Mouse (Mus musculus) cortical plate, adult 2 months (tissue): Measurements from ENCODE around the gene Slc1a1. TPM values are rescaled to one million over a fixed set of nuclear protein-coding genes. Genes with fewer than 3 reads are reported as not detected.

ENCODE experiments used
- H3K27ac ChIP-seq: fragments of 200-500 bp; 2 replicates; pipeline ENCODE4 v1.5.1; 2012; ENCODE audit warnings: low read length, control low read depth, inconsistent platforms; ENCODE audit not compliant: insufficient read depth
- H3K4me1 ChIP-seq: fragments of 200-500 bp; 2 replicates; pipeline ENCODE4 v1.6.1; 2011; ENCODE audit warnings: low read length; ENCODE audit not compliant: control insufficient read depth, insufficient read depth
- H3K4me3 ChIP-seq: fragments of 200-500 bp; 2 replicates; pipeline ENCODE4 v1.5.1; 2011; ENCODE audit warnings: mild to moderate bottlenecking, low read length, control low read depth; ENCODE audit not compliant: insufficient read depth
- CTCF ChIP-seq: fragments of 200-500 bp; IDR thresholded peaks from 2 replicates; pipeline ENCODE4 v1.5.1; 2011; ENCODE audit warnings: mild to moderate bottlenecking, control low read depth, low read length; ENCODE audit not compliant: insufficient read depth; ENCODE audit errors: extremely low read depth
- POLR2A ChIP-seq: fragments of 200-500 bp; IDR thresholded peaks from 2 replicates; pipeline ENCODE4 v1.6.1; 2011; ENCODE audit warnings: mild to moderate bottlenecking, low read length, control low read depth; ENCODE audit not compliant: insufficient read depth; ENCODE audit errors: extremely low read depth
- polyA plus RNA-seq: library from polyadenylated mRNA; depleted of rRNA; stranded (reverse); fragments of >200 nt; gene quantifications from 2 replicates; pipeline ENCODE4 v1.2.3, GENCODE M21; 2012; rRNA removed

The Slc1a1 gene
- polyA plus RNA-seq, 1 experiment = 60.4 TPM

GRCm38 (mm10) chr19:28934897-28935296, 100.0 kb downstream of the Slc1a1 start:
- Histone ChIP-seq H3K4me3 (no peak overlapping the region), H3K27ac (no peak overlapping the region), H3K4me1 (no peaks in the 10 kb centered on the region)
- no peak for TF ChIP-seq POLR2A
- TF ChIP-seq CTCF = no peak

- TF ChIP-seq POLR2A = no peak
- no peak for TF ChIP-seq CTCF
- Histone ChIP-seq H3K4me1 (no peaks in the 10 kb centered on the region), H3K27ac (no peak overlapping the region), H3K4me3 (no peak overlapping the region)
These were observed 105.5 kb downstream of the Slc1a1 start for GRCm38 (mm10) chr19:28940135-28940874.

- H3K27ac ChIP-seq = no peak overlapping the region
- H3K4me1 ChIP-seq = no peaks in the 10 kb centered on the region
- H3K4me3 ChIP-seq = no peak overlapping the region
- TF ChIP-seq CTCF (no peak), POLR2A (no peak)
These were observed 106.4 kb downstream of the Slc1a1 start for GRCm38 (mm10) chr19:28941271-28941670.

GRCm38 (mm10) chr19:28946782-28947181, 111.9 kb downstream of the Slc1a1 start:
- TF ChIP-seq CTCF (no peak), POLR2A (no peak)
- Histone ChIP-seq H3K4me1 (peaks cover 2% of the 10 kb centered on the region; the same call in 1 of the 2 replicates), H3K27ac (no peak overlapping the region), H3K4me3 (no peak overlapping the region)

GRCm38 (mm10) chr19:28947311-28947710, 112.5 kb downstream of the Slc1a1 start:
- no peak for TF ChIP-seq POLR2A
- TF ChIP-seq CTCF = no peak
- Histone ChIP-seq H3K4me1 (peaks cover 2% of the 10 kb centered on the region; the same call in 1 of the 2 replicates), H3K27ac (no peak overlapping the region), H3K4me3 (no peak overlapping the region)

- H3K4me3 ChIP-seq = no peak overlapping the region
- peaks cover 2% of the 10 kb centered on the region; the same call in 1 of the 2 replicates for H3K4me1 ChIP-seq
- no peak overlapping the region for H3K27ac ChIP-seq
- TF ChIP-seq POLR2A = no peak
These were observed 116.4 kb downstream of the Slc1a1 start for GRCm38 (mm10) chr19:28951251-28951650.

- TF ChIP-seq POLR2A = no peak
- TF ChIP-seq CTCF = no peak
These were observed 128.3 kb downstream of the Slc1a1 start for GRCm38 (mm10) chr19:28963113-28963512.

GRCm38 (mm10) chr19:28963513-28963841, 128.6 kb downstream of the Slc1a1 start:
- H3K4me1 ChIP-seq = peaks cover 8% of the 10 kb centered on the region
- no peak for TF ChIP-seq POLR2A
- no peak for TF ChIP-seq CTCF
- H3K4me3 ChIP-seq = peak overlapping the region; percentile 99
- H3K27ac ChIP-seq = peak overlapping the region; percentile 99

More at GRCm38 (mm10) chr19:28963113-28963512, 128.3 kb downstream of the Slc1a1 start:
- Histone ChIP-seq H3K4me1 (peaks cover 8% of the 10 kb centered on the region), H3K27ac (peak overlapping the region; percentile 99; the same call in 1 of the 2 replicates), H3K4me3 (peak overlapping the region; percentile 99; the same call in 1 of the 2 replicates)

Other genes starting within 250 kb of the Slc1a1 start
- gene Glis3, start 155.0 kb upstream of the Slc1a1 start, polyA plus RNA-seq = 1.9 and 2.0 TPM in 2 replicates
- 21.3 and 21.8 TPM in 2 replicates for gene Plpp6, start 128.9 kb downstream of the Slc1a1 start, polyA plus RNA-seq
- gene 4430402I18Rik, start 132.8 kb downstream of the Slc1a1 start, polyA plus RNA-seq = 6.2 and 7.6 TPM in 2 replicates
- gene Cdc37l1, start 155.3 kb downstream of the Slc1a1 start, polyA plus RNA-seq = 68.7 and 71.2 TPM in 2 replicates
- gene Ak3, start 212.9 kb downstream of the Slc1a1 start, polyA plus RNA-seq = 65.9 and 71.0 TPM in 2 replicates